Mouse (Mus musculus) lung, embryonic 14.5 days (tissue): Measurements from ENCODE around the gene Taf3. TPM values are rescaled to one million over a fixed set of nuclear protein-coding genes. Genes with fewer than 3 reads are reported as not detected.

Experiments used
- ATAC-seq: fragments of 200-750 bp; cut with Nextera tagmentation; 2 replicates; pipeline ENCODE4 v1.8.0; 2017; ENCODE audit warnings: mild to moderate bottlenecking, moderate TSS enrichment, moderate library complexity; ENCODE audit not compliant: insufficient read depth
- DNase-seq: peaks from one replicate; pipeline ENCODE4 v3.0.0-alpha.2; 2015
- H3K27ac ChIP-seq: fragments of 300-500 bp; sonication (generic); 2 replicates; pipeline ENCODE4 v1.5.1; 2014; ENCODE audit warnings: low read depth, mild to moderate bottlenecking, moderate library complexity
- H3K27me3 ChIP-seq: fragments of 300-500 bp; sonication (generic); 2 replicates; pipeline ENCODE4 v1.6.1; 2014; ENCODE audit warnings: low read length, control low read depth; ENCODE audit not compliant: insufficient read depth
- H3K36me3 ChIP-seq: fragments of 300-500 bp; sonication (generic); 2 replicates; pipeline ENCODE4 v1.6.1; 2014; ENCODE audit warnings: control low read depth; ENCODE audit not compliant: insufficient read depth
- H3K4me1 ChIP-seq: fragments of 300-500 bp; sonication (generic); 2 replicates; pipeline ENCODE4 v1.6.1; 2014; ENCODE audit warnings: antibody characterized with exemption, control low read depth; ENCODE audit not compliant: insufficient read depth
- H3K4me2 ChIP-seq: fragments of 300-500 bp; sonication (generic); 2 replicates; pipeline ENCODE4 v1.6.1; 2014; ENCODE audit warnings: mild to moderate bottlenecking
- H3K4me3 ChIP-seq: fragments of 300-500 bp; sonication (generic); 2 replicates; pipeline ENCODE4 v1.5.1; 2014; ENCODE audit warnings: low read depth, low read length
- H3K9ac ChIP-seq: fragments of 300-500 bp; sonication (generic); 2 replicates; pipeline ENCODE4 v1.6.1; 2014
- H3K9me3 ChIP-seq: fragments of 300-500 bp; sonication (generic); 2 replicates; pipeline ENCODE4 v1.6.1; 2016; ENCODE audit warnings: low read depth, low read length, control low read depth
- CTCF ChIP-seq: IDR thresholded peaks from 2 replicates; pipeline ENCODE4 v1.5.1; 2016; ENCODE audit warnings: antibody characterized with exemption, low read depth
- WGBS: fragments of 180-500 bp; shearing (Covaris S2); extraction: QIAGEN DNeasy Blood & Tissue Kit; methylation state at CpG from one replicate; pipeline ENCODE4 v1.1.7; 2014; 5-methylcytosine and 5-hydroxymethylcytosine counted together
- polyA plus RNA-seq: library from polyadenylated mRNA; unstranded; fragments of >200 nt; fragmentation: Nextera tagmentation; extraction: Ambion mirVana; gene quantifications from 2 replicates; pipeline ENCODE4 v1.2.1, GENCODE M21; 2014

Gene Taf3
- 15.9 and 16.0 TPM in 2 replicates for polyA plus RNA-seq

DNA sequence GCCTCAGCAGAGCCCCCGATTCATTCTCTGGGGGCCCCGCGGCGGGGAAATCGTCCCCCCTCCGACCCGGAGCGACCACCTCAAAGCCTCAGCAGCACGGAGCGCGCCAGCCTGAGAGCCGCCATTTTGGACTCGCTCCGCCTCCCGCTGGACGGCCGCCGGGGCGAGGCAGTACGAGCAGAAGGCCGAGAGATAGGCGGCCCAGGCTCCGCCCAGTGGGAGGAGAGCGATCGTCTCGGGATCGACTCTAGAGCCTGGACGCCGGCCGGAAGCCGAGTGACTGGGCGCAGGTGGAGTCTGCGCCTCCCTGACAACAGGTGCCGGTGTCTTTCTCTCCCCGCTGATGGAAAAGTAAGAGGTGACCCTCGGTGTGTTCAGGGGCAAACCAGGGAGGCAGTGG lies at the start of gene Taf3:
TSS of gene Taf3 (minus strand) at position 136 of the 400 bp plus-strand sequence.
- H3K36me3 ChIP-seq = no peaks in the 10 kb centered on the region
- 0 out of 2 replicates have a peak within 1 kb of the TSS, but pooled peaks have one; percentile 24 for H3K27ac ChIP-seq
- peak within 1 kb of the TSS; percentile 83 for H3K9ac ChIP-seq
- DNase-seq = peak; percentile 97
- H3K9me3 ChIP-seq = no peaks in the 10 kb centered on the region
- peak within 1 kb of the TSS; percentile 69 for H3K4me2 ChIP-seq
- peak; percentile 95 for ATAC-seq
- H3K27me3 ChIP-seq = no peaks in the 10 kb centered on the region
- under 1% methylated on average over 36 of the region's 36 CpGs for WGBS
- no peaks in the 10 kb centered on the region for H3K4me1 ChIP-seq
- TF ChIP-seq CTCF = no peak
- peak within 1 kb of the TSS; percentile 99 for H3K4me3 ChIP-seq

DNA sequence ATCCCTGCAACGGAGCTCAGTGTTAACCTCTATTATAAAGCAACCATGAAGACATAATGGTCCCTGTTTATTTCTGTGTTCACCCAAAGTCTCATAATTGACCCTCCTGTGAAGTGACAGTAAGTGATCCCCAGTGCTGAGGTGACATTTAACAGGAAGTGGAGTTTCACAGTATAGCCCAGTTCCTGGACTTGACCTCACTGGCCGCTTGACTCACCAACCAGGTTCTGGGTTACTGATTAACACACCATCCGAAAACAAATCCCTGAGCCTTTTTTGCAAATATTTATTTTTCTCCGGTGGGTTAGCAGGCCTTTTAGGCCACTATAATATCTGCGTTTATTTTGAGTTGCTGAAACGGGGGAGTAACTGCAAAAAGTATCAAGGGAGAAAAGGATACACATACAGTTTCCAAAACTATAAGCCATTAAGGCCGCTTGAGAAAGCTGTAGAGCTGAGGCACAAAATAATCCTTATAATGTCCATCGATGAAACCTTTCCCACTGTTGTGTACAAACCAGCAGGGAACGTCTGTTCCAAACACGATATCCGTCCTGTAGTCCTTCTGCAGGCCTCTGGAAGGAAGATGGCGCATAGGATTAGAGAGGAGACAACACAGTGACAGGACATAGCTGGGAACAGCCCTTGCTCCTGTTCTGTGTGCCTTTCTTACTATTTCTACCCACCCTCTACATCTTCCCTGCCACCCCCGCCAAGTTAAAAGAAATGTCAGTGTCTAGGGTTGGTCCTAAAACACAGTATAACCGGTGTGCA lies 46.1 kb upstream of the Taf3 start:
- Histone ChIP-seq H3K27me3 (no peaks in the 10 kb centered on the region), H3K9me3 (no peaks in the 10 kb centered on the region), H3K27ac (no peak overlapping the region), H3K4me1 (no peaks in the 10 kb centered on the region), H3K4me2 (no peak overlapping the region), H3K9ac (no peak overlapping the region), H3K36me3 (peaks cover 34% of the 10 kb centered on the region), H3K4me3 (no peak overlapping the region)
- no peak for ATAC-seq
- WGBS = 75% methylated on average over 14 of the region's 14 CpGs
- no peak for TF ChIP-seq CTCF
- no peak for DNase-seq

DNA sequence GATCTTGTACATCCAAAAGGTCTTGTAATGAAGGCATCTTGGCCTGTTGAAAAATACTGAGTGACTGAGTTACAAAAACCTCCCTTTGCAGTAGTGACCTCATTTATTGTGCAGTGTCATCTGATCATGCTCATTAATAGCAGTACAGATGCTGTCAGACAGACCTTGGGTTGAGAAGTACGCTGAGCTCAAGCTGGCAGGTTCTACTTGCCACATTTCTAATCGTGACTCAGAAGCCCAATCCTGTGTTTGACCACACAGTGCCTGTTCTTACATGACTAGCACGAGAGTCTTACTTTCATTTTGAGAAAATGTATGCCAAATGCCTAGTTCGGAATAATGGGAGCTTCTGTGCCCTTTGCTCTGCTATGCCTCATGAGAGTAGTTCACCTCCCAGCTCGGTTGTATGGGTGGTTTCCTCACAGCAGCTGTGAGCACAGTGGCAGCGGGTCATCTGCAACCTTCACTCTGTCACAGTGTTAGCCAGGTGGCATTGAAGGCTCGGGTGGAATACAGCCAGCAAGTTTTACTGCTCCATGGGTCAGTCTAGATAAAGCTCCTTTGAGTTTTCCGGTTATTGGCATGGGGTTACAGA lies 39.0 kb upstream of the Taf3 start:
- H3K27ac ChIP-seq = no peak overlapping the region
- peaks cover 64% of the 10 kb centered on the region for H3K36me3 ChIP-seq
- no peak for TF ChIP-seq CTCF
- no peak overlapping the region for H3K4me2 ChIP-seq
- no peaks in the 10 kb centered on the region for H3K4me1 ChIP-seq
- no peak for DNase-seq
- WGBS = 82% methylated on average over 8 of the region's 8 CpGs
- H3K9ac ChIP-seq = no peak overlapping the region
- no peaks in the 10 kb centered on the region for H3K9me3 ChIP-seq
- ATAC-seq = no peak
- no peak overlapping the region for H3K4me3 ChIP-seq
- H3K27me3 ChIP-seq = no peaks in the 10 kb centered on the region

DNA sequence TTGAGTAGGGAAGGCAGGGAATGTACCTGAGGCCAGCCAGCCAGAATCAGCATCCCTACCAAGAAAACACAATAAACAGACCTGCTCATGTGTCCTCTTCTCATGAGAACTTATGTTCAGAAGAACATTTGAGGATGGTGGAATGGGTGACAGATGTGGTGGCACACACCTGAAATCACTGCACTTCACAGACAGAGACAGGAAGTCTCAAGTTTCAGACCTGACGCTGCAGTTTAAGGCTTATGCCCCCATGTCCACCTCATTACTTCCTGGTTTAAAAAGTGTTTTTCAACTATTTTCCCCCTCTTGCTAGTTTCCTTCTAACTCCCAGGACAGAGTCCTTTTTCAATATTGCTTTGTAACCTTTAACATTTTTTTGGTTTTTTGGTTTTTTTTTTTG lies 34.3 kb upstream of the Taf3 start:
- Histone ChIP-seq H3K9me3 (no peaks in the 10 kb centered on the region), H3K4me3 (no peak overlapping the region), H3K9ac (no peak overlapping the region), H3K27ac (no peak overlapping the region), H3K36me3 (peaks cover 19% of the 10 kb centered on the region), H3K4me1 (peaks cover 16% of the 10 kb centered on the region), H3K4me2 (no peak overlapping the region), H3K27me3 (no peaks in the 10 kb centered on the region)
- ATAC-seq = no peak
- no peak for DNase-seq
- no peak for TF ChIP-seq CTCF
- 63% methylated on average over 1 of the region's 1 CpGs for WGBS

DNA sequence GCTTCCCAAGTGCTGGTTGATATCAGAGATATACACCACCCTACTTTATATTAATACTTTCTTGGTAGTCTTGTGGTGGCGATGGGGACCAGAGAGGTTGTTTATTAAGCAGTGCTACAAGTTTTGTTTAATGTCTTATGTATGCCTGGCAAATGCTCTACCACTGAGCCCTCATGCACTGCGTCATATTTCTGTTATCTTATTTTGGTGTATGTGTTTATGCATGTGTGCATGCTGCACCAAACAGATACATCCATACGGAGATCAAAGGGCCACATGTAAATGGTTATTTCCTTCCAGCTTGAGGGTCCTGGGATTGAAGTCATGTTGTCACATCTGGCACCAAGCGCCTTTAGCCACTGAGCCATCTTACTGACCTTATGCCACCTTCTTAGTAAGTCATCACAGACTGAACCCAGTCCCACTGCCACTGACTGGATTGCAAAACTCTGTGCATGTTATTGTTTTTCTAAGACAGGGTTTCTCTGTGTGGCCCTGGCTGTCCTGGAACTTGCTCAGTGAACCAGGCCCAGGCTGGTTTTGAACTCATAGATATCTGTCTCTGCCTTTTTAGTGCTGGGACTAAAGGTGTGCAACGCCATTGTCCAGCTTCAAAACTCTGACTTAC lies 33.2 kb upstream of the Taf3 start:
- 72% methylated on average over 5 of the region's 5 CpGs for WGBS
- Histone ChIP-seq H3K4me2 (peak overlapping the region; percentile 72), H3K9ac (peak overlapping the region; percentile 99), H3K4me3 (peak overlapping the region; percentile 93), H3K9me3 (no peaks in the 10 kb centered on the region), H3K4me1 (peaks cover 18% of the 10 kb centered on the region), H3K36me3 (0 out of 2 replicates have a peak, but pooled peaks cover 9% of the 10 kb centered on the region), H3K27me3 (no peaks in the 10 kb centered on the region), H3K27ac (no peak overlapping the region)
- DNase-seq (no peak), ATAC-seq (no peak)
- no peak for TF ChIP-seq CTCF

DNA sequence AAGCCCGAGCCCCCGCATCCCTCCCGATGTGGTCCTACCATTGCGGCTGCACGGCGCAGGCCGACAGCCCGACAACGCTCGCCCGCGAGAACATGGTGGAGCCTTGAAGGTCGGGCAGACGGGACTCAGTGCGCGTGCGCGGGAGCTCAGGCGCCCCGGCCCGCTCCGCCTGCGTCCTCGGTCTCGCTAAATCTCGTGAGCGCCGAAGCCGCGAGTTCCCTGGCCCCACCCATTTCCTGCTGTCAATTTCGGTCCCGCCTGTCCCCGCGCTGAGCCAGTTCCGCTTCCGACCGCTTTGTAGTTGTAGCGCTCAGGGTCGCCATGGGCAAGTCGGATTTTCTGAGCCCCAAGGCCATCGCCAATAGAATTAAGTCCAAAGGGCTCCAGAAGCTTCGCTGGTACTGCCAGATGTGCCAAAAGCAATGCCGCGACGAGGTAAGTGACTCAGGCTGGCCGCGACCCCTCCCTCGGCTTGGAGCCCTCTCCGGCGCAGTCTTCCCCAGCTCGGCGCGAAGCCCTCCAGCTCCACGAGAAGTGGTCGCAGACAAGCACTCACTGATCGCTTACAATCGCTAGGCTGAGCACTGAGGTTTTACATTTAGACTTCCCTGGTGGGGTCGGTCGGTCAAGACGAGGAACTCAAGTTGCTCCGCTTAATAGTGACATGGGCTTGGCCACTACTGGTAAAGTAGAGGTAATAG lies 32.1 kb upstream of the Taf3 start, which contains the start of the genes Atp5c1 and Kin:
TSS of gene Atp5c1 (minus strand) at position 201 of the 701 bp plus-strand sequence.
TSS of gene Kin (plus strand) at position 284 of the 701 bp plus-strand sequence.
- Histone ChIP-seq H3K27ac (peak within 1 kb of the TSS; percentile 89), H3K4me3 (peak within 1 kb of the TSS; percentile 93), H3K4me1 (peaks cover 18% of the 10 kb centered on the region), H3K36me3 (0 out of 2 replicates have a peak, but pooled peaks cover 6% of the 10 kb centered on the region), H3K4me2 (peak within 1 kb of the TSS; percentile 82), H3K9ac (peak within 1 kb of the TSS; percentile 99), H3K27me3 (no peaks in the 10 kb centered on the region), H3K9me3 (no peaks in the 10 kb centered on the region)
- peak; percentile 99 for DNase-seq
- TF ChIP-seq CTCF = peak; percentile 71
- under 1% methylated on average over 61 of the region's 61 CpGs for WGBS
- peak; percentile 97 for ATAC-seq
